Mouse (Mus musculus) layer of hippocampus, postnatal 36 days (tissue): ENCODE data around the gene Mrps5. TPM values are rescaled to one million over a fixed set of nuclear protein-coding genes. Genes with fewer than 3 reads are reported as not detected.

Experiments used
- total RNA-seq, 2 experiments: library from RNA; stranded (reverse); gene quantifications; 2 replicates each; pipeline ENCODE4 v1.2.3; 2021

The Mrps5 gene
- total RNA-seq, 2 experiments from 2014 or later, result 89.1 to 99.2 TPM

Other genes with a start within 250 kb of the Mrps5 start
- gene Astl, start 248.6 kb upstream of the Mrps5 start, total RNA-seq, result not detected
- gene Adra2b, start 224.0 kb upstream of the Mrps5 start, total RNA-seq, result under 1 TPM in 1 of 2 experiments, not detected in 1; 0.07 TPM
- under 1 TPM in 1 of 2 experiments, not detected in 1; 0.20 TPM for gene Gpat2, start 162.0 kb upstream of the Mrps5 start, total RNA-seq
- 10 to 100 TPM; 15.8 to 18.9 TPM for gene Fahd2a, start 142.7 kb upstream of the Mrps5 start, total RNA-seq
- 10 to 100 TPM; 59.6 to 61.7 TPM for gene Kcnip3, start 65.1 kb upstream of the Mrps5 start, total RNA-seq
- under 1 TPM; 0.07 to 0.08 TPM for gene Prom2, start 45.8 kb upstream of the Mrps5 start, total RNA-seq
- gene Zfp661, start 128 bp upstream of the Mrps5 start, total RNA-seq, result 1 to 10 TPM; 7.4 to 8.8 TPM
- 100 to 1,000 TPM; 148 to 160 TPM for gene Mal, start 69.5 kb downstream of the Mrps5 start, total RNA-seq
- gene Mall, start 142.7 kb downstream of the Mrps5 start, total RNA-seq, result under 1 TPM; 0.45 to 0.86 TPM
- gene Nphp1, start 201.7 kb downstream of the Mrps5 start, total RNA-seq, result 10 to 100 TPM; 18.3 to 21.0 TPM
- 10 to 100 TPM; 54.5 to 57.6 TPM for gene Mtln, start 205.3 kb downstream of the Mrps5 start, total RNA-seq
- gene Bub1, start 244.6 kb downstream of the Mrps5 start, total RNA-seq, result under 1 TPM; 0.37 to 0.38 TPM